Comparison of ENCODE assay signal across 8 mouse cellular contexts in the genomic region with DNA sequence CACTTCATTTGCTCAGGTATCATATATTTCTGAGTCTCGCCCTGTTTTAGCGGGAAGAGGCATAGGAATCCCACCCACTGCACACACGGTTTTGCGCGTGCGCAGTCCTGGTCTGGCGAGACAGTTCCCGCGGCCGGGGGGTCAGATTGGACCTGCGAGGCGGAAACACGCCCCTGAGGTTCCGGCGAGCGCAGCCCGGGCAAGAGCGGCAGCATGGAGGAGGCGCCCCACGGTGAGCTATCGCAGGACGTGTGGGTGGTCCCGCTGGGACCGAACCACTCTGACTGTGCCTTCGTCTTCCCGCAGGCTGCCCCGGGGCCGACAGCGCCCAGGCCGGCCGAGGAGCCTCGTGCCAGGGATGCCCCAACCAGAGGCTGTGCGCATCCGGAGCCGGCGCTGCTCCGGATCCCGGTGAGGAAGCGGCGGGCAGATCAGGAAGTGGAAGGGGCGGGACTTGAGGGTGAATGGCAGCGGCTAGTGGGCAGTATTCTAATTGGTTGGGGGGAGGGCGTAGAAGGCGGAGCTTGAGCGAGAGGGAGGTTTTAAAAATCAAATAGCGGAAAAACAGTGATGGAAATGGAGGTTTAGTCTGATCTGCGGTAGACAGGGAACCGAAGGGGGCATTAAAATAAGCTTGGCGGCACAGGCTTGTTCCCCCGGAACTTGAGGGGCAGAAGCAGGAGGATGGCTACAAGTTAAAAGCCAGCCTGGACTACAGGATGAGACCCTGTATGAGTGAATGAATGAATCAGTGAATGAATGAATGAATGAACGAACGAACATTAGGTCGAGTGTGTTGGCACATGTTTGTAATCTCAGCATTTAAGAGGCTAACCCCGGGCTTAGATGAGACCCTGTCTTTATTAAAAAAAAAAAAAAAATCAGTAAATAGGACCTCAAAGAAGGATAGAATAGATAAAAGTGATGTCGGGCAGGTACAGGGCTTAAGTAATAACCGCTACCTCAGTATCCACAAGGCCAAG. TPM values are rescaled to one million over a fixed set of nuclear protein-coding genes. Genes with fewer than 3 reads are reported as not detected.
DNase-seq lines count a peak whose midpoint lies in the region; ATAC-seq lines count a peak whose summit lies in the region.

A gene (plus strand): TSS at position 185 of the 983 bp plus-strand sequence.

- peak within 1 kb of the TSS; percentile 58 for H3K4me2 ChIP-seq in hindbrain, embryonic 11.5 days (replicated peaks; ENCODE audit: low read depth, low read length)

- H3K36me3 ChIP-seq in hindbrain, embryonic 11.5 days (ENCODE audit: control insufficient read depth, insufficient read depth, low read length) = peaks cover 11% of the 10 kb centered on the region; the same call in 1 of the 2 replicates

- H3K9me3 ChIP-seq in hindbrain, embryonic 11.5 days (ENCODE audit: control insufficient read depth, low read length) = no peaks in the 10 kb centered on the region

- peak within 1 kb of the TSS; percentile 65 for H3K4me3 ChIP-seq in hindbrain, embryonic 11.5 days (ENCODE audit: low read depth, low read length)

- peak; percentile 95 for DNase-seq in MN1 (ENCODE audit: low spot score)
- DNase-seq in cerebellum, adult 9-10 months = peak; percentile 95
- peak; percentile 82 to 94 for DNase-seq in frontal cortex, adult 2 months (ENCODE audit: extremely low spot score in 1 of 2, low spot score in 1 of 2)
- peak; percentile 97 for DNase-seq in hindbrain, embryonic 11.5 days (ENCODE audit: low spot score)
- DNase-seq in layer of hippocampus, postnatal 10 days (ENCODE audit: low spot score in 2 of 2) = peak; percentile 91 to 92
- peak; percentile 97 for DNase-seq in lung, postnatal 10 days
- DNase-seq in ovary, postnatal 36 days (ENCODE audit: low spot score) = peak; percentile 92
- peak; percentile 90 for DNase-seq in thymus, postnatal 25 days

- peak within 1 kb of the TSS; percentile 89 for H3K27ac ChIP-seq in hindbrain, embryonic 11.5 days (ENCODE audit: low read depth, low read length)

- no peaks in the 10 kb centered on the region for H3K27me3 ChIP-seq in hindbrain, embryonic 11.5 days (ENCODE audit: control insufficient read depth, insufficient read depth, low read length)

- H3K4me1 ChIP-seq in hindbrain, embryonic 11.5 days (replicated peaks; ENCODE audit: control insufficient read depth, insufficient read depth, low read length) = no peaks in the 10 kb centered on the region

- 3% methylated on average over 56 of the region's 56 CpGs for WGBS in hindbrain, embryonic 11.5 days

- peak within 1 kb of the TSS; percentile 83 for H3K9ac ChIP-seq in hindbrain, embryonic 11.5 days (ENCODE audit: low read depth, low read length)

- ATAC-seq in hindbrain, embryonic 11.5 days (ENCODE audit: low FRiP score) = peak; percentile 97

RNA-seq across cellular contexts. Expression of the gene that starts here (rescaled TPM):
- 25.6 and 26.4 TPM in 2 replicates for polyA plus RNA-seq in frontal cortex, adult 2 months (2012; rRNA removed)
- 58.5 and 66.2 TPM in 2 replicates for polyA plus RNA-seq in hindbrain, embryonic 11.5 days (2014; fragmentation: Nextera tagmentation; extraction: Ambion mirVana)
- 10 to 100 TPM; 12.5 to 15.6 TPM for total RNA-seq in layer of hippocampus, postnatal 10 days (2021)

Comparison
In these comparisons a context has a peak if more than half of its experiments do, and no peak if none do; other contexts are left out.
1. Peak in every context shown above with its lines: DNase-seq, ATAC-seq, H3K4me3 ChIP-seq and H3K27ac ChIP-seq.